Mouse (Mus musculus) spleen, adult 2 months (tissue): ENCODE measurements around the gene Ap3s2.

ENCODE experiments used
- CTCF ChIP-seq: fragments of 200-500 bp; IDR thresholded peaks from 2 replicates; pipeline ENCODE4 v1.5.1; 2011; ENCODE audit warnings: mild to moderate bottlenecking, inconsistent platforms; ENCODE audit not compliant: insufficient read depth, insufficient read length, insufficient replicate concordance; ENCODE audit errors: extremely low read depth
- POLR2A ChIP-seq: fragments of 200-500 bp; IDR thresholded peaks from 2 replicates; pipeline ENCODE4 v1.6.1; 2011; ENCODE audit warnings: low read depth, low read length, inconsistent platforms

DNA sequence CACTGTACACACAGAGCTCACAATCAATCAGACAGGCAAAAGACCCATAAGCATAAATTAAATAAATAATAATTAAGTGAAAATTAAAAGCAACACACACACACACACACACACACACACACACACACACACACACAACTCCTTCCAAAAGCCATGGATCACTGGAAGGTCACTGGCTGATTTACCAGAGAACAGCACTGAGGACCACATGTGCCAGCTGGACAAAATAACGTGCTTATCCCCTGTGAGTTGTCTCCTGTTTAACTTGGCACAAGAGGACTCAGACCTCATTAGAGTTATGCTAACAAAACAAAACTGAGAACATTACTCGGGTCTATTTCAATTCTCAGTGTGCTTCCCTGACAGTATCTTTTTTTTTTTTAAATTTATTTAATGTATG is 13.1 kb downstream of the Ap3s2 start:
- TF ChIP-seq CTCF (no peak), POLR2A (no peak)
